Mouse (Mus musculus) bone marrow macrophage, adult 2 months (primary cell): ENCODE data around the gene Top2b. TPM values are rescaled to one million over a fixed set of nuclear protein-coding genes. Genes with fewer than 3 reads are reported as not detected.

Experiments used
- H3K27ac ChIP-seq: 2 replicates; pipeline ENCODE4 v1.5.1; 2012; ENCODE audit warnings: low read depth, low read length; ENCODE audit not compliant: insufficient read depth
- H3K4me1 ChIP-seq: 2 replicates; pipeline ENCODE4 v1.6.1; 2012; ENCODE audit warnings: low read length; ENCODE audit not compliant: control insufficient read depth, insufficient read depth
- H3K4me3 ChIP-seq: 2 replicates; pipeline ENCODE4 v1.5.1; 2012; ENCODE audit warnings: mild to moderate bottlenecking, low read length, moderate library complexity; ENCODE audit not compliant: insufficient read depth
- CTCF ChIP-seq: IDR thresholded peaks from 2 replicates; pipeline ENCODE4 v1.5.1; 2012; ENCODE audit warnings: low read depth, mild to moderate bottlenecking, low read length, moderate library complexity
- POLR2A ChIP-seq: IDR thresholded peaks from 2 replicates; pipeline ENCODE4 v1.6.1; 2012; ENCODE audit warnings: mild to moderate bottlenecking, low read depth, low read length, borderline replicate concordance
- polyA plus RNA-seq: library from polyadenylated mRNA; stranded (reverse); fragments of >200 nt; gene quantifications from 2 replicates; pipeline ENCODE4 v1.2.4, GENCODE M21; 2012; ENCODE audit not compliant: missing spikeins, insufficient read depth, insufficient read length

The Top2b gene
- polyA plus RNA-seq, 1 experiment: 107 TPM

GRCm38 (mm10) chr14:16359704-16360103, 5.3 kb upstream of the Top2b start:
- TF ChIP-seq POLR2A: no peak
- H3K4me1 ChIP-seq: peaks cover 5% of the 10 kb centered on the region; the same call in 1 of the 2 replicates
- no peak overlapping the region for H3K27ac ChIP-seq
- no peak overlapping the region for H3K4me3 ChIP-seq

- peak overlapping the region; percentile 71 for H3K27ac ChIP-seq
- TF ChIP-seq POLR2A (no peak), CTCF (no peak)
- peak overlapping the region; percentile 74 for H3K4me3 ChIP-seq
- peaks cover 9% of the 10 kb centered on the region for H3K4me1 ChIP-seq
Measured at GRCm38 (mm10) chr14:16364161-16364831, 683 bp upstream of the Top2b start.

- Histone ChIP-seq H3K4me1 (peaks cover 9% of the 10 kb centered on the region), H3K27ac (peak overlapping the region; percentile 60)
- no peak for TF ChIP-seq POLR2A
Measured at GRCm38 (mm10) chr14:16365362-16366173, 589 bp downstream of the Top2b start.

GRCm38 (mm10) chr14:16366174-16366889, 1.4 kb downstream of the Top2b start:
- Histone ChIP-seq H3K4me1 (peaks cover 9% of the 10 kb centered on the region), H3K27ac (peak overlapping the region; percentile 60), H3K4me3 (peak overlapping the region; percentile 72)
- no peak for TF ChIP-seq CTCF
- no peak for TF ChIP-seq POLR2A

More at GRCm38 (mm10) chr14:16365362-16366173, 589 bp downstream of the Top2b start:
- peak overlapping the region; percentile 72 for H3K4me3 ChIP-seq

GRCm38 (mm10) chr14:16366986-16367385, 2.0 kb downstream of the Top2b start:
- peak overlapping the region; percentile 33; the same call in 1 of the 2 replicates for H3K4me3 ChIP-seq
- peaks cover 9% of the 10 kb centered on the region for H3K4me1 ChIP-seq
- TF ChIP-seq POLR2A: no peak
- TF ChIP-seq CTCF: no peak
- H3K27ac ChIP-seq: no peak overlapping the region

GRCm38 (mm10) chr14:16372761-16373160, 7.8 kb downstream of the Top2b start:
- peaks cover 6% of the 10 kb centered on the region; the same call in 1 of the 2 replicates for H3K4me1 ChIP-seq
- no peak for TF ChIP-seq POLR2A
- no peak for TF ChIP-seq CTCF
- no peak overlapping the region for H3K27ac ChIP-seq
- H3K4me3 ChIP-seq: no peak overlapping the region

- no peak overlapping the region for H3K27ac ChIP-seq
- H3K4me3 ChIP-seq: no peak overlapping the region
- H3K4me1 ChIP-seq: peaks cover 6% of the 10 kb centered on the region; the same call in 1 of the 2 replicates
- TF ChIP-seq CTCF (no peak), POLR2A (no peak)
Measured at GRCm38 (mm10) chr14:16373190-16373589, 8.2 kb downstream of the Top2b start.

- TF ChIP-seq CTCF: no peak
- no peak for TF ChIP-seq POLR2A
- Histone ChIP-seq H3K4me1 (peaks cover 6% of the 10 kb centered on the region), H3K27ac (peak overlapping the region; percentile 12; the same call in 1 of the 2 replicates), H3K4me3 (no peak overlapping the region)
Measured at GRCm38 (mm10) chr14:16379917-16380570, 15.1 kb downstream of the Top2b start.

- Histone ChIP-seq H3K27ac (no peak overlapping the region), H3K4me3 (no peak overlapping the region), H3K4me1 (peaks cover 2% of the 10 kb centered on the region)
- TF ChIP-seq CTCF (no peak), POLR2A (no peak)
Measured at GRCm38 (mm10) chr14:16384783-16385182, 19.8 kb downstream of the Top2b start.
